Mouse (Mus musculus): Measurements from ENCODE around the gene Adssl1. TPM values are rescaled to one million over a fixed set of nuclear protein-coding genes. Genes with fewer than 3 reads are reported as not detected.
A peak's percentile ranks its signal among the peaks of the same experiment; 100 is the strongest.

Gene Adssl1
- total RNA-seq (2014; fragmentation: Nextera tagmentation) = 128 and 139 TPM in 2 replicates
- 109 and 122 TPM in 2 replicates for total RNA-seq (2017)

GRCm38 (mm10) chr12:112619686-112620353 is at the start of gene Adssl1:
Gene Adssl1 (plus strand): TSS chr12:112620045.
- peak; percentile 59 for ATAC-seq (replicated peaks; ENCODE audit: poor library complexity, severe bottlenecking)

GRCm38 (mm10) chr12:112570160-112570559 is 49.7 kb upstream of the Adssl1 start:
- no peak for ATAC-seq (replicated peaks; ENCODE audit: poor library complexity, severe bottlenecking)

GRCm38 (mm10) chr12:112571064-112571463 is 48.8 kb upstream of the Adssl1 start:
- peak; percentile 76 for ATAC-seq (replicated peaks; ENCODE audit: poor library complexity, severe bottlenecking)

GRCm38 (mm10) chr12:112575274-112575986 is 44.4 kb upstream of the Adssl1 start:
- no peak for ATAC-seq (replicated peaks; ENCODE audit: poor library complexity, severe bottlenecking)

- no peak for ATAC-seq (replicated peaks; ENCODE audit: poor library complexity, severe bottlenecking)
Observed at GRCm38 (mm10) chr12:112576341-112576740, 43.5 kb upstream of the Adssl1 start.

GRCm38 (mm10) chr12:112576749-112577148 is 43.1 kb upstream of the Adssl1 start:
- ATAC-seq (replicated peaks; ENCODE audit: poor library complexity, severe bottlenecking) = no peak

- ATAC-seq (replicated peaks; ENCODE audit: poor library complexity, severe bottlenecking) = peak; percentile 51
Observed at GRCm38 (mm10) chr12:112578296-112579090, 41.4 kb upstream of the Adssl1 start.

- ATAC-seq (replicated peaks; ENCODE audit: poor library complexity, severe bottlenecking) = no peak
Observed at GRCm38 (mm10) chr12:112579430-112579829, 40.4 kb upstream of the Adssl1 start.

GRCm38 (mm10) chr12:112579926-112580325 is 39.9 kb upstream of the Adssl1 start:
- no peak for ATAC-seq (replicated peaks; ENCODE audit: poor library complexity, severe bottlenecking)

- ATAC-seq (replicated peaks; ENCODE audit: poor library complexity, severe bottlenecking) = peak; percentile 82
Observed at GRCm38 (mm10) chr12:112581113-112581512, 38.7 kb upstream of the Adssl1 start.

GRCm38 (mm10) chr12:112584954-112585353 is 34.9 kb upstream of the Adssl1 start:
- ATAC-seq (replicated peaks; ENCODE audit: poor library complexity, severe bottlenecking) = no peak

GRCm38 (mm10) chr12:112585924-112586538 is 33.8 kb upstream of the Adssl1 start:
- ATAC-seq (replicated peaks; ENCODE audit: poor library complexity, severe bottlenecking) = no peak

GRCm38 (mm10) chr12:112587125-112588124 is 32.4 kb upstream of the Adssl1 start:
- ATAC-seq (replicated peaks; ENCODE audit: poor library complexity, severe bottlenecking) = no peak

- peak; percentile 49 for ATAC-seq (replicated peaks; ENCODE audit: poor library complexity, severe bottlenecking)
Observed at GRCm38 (mm10) chr12:112588426-112589256, 31.2 kb upstream of the Adssl1 start, which contains the start of gene Inf2. Gene Inf2 (plus strand): TSS chr12:112588784.

GRCm38 (mm10) chr12:112589491-112590191 is 30.2 kb upstream of the Adssl1 start:
- ATAC-seq (replicated peaks; ENCODE audit: poor library complexity, severe bottlenecking) = no peak

GRCm38 (mm10) chr12:112590566-112591239 is 29.1 kb upstream of the Adssl1 start:
- ATAC-seq (replicated peaks; ENCODE audit: poor library complexity, severe bottlenecking) = no peak

- no peak for ATAC-seq (replicated peaks; ENCODE audit: poor library complexity, severe bottlenecking)
Observed at GRCm38 (mm10) chr12:112591240-112591639, 28.6 kb upstream of the Adssl1 start.

Measured in granulocyte monocyte progenitor cell, adult 5-6 weeks (primary cell).